Mouse (Mus musculus) 3T3-L1 (cell line): ENCODE measurements around the gene Gm8281.
"Not testable (repeated sequence)": the region's sequence is repeated elsewhere in the genome, so short reads cannot be mapped to it uniquely, and the experiment has no call there.

Experiments used
- DNase-seq: peaks from one replicate; pipeline ENCODE4 v3.0.0-alpha.2; 2015; ENCODE audit warnings: low read depth, low spot score

Gm8281 gene

GRCm38 (mm10) chr14:5070611-5071490 lies at the start of gene Gm8281:
TSS of gene Gm8281 (plus strand) at chr14:5071040.
- not testable (repeated sequence) for DNase-seq

GRCm38 (mm10) chr14:5050329-5050728 lies 20.5 kb upstream of the Gm8281 start, which contains the start of gene 4930555G01Rik:
TSS of gene 4930555G01Rik (plus strand) at chr14:5050629.
- not testable (repeated sequence) for DNase-seq

GRCm38 (mm10) chr14:5131219-5131618 lies 60.4 kb downstream of the Gm8281 start, which contains the start of gene Gm8279:
TSS of gene Gm8279 (plus strand) at chr14:5131519.
- DNase-seq, result not testable (repeated sequence)
